Mouse (Mus musculus) limb, embryonic 14.5 days (tissue): Measurements from ENCODE around the gene Gm10961. TPM values are rescaled to one million over a fixed set of nuclear protein-coding genes. Genes with fewer than 3 reads are reported as not detected.

Source experiments
- ATAC-seq: fragments of 200-750 bp; cut with Nextera tagmentation; 2 replicates; pipeline ENCODE4 v1.8.0; 2017; ENCODE audit warnings: low read depth, moderate number of reproducible peaks, moderate TSS enrichment; ENCODE audit not compliant: low FRiP score
- DNase-seq: peaks from one replicate; pipeline ENCODE4 v3.0.0-alpha.2; 2015; ENCODE audit warnings: low spot score
- H3K27ac ChIP-seq: fragments of 300-500 bp; sonication (generic); replicated peaks from 2 replicates; pipeline ENCODE4 v1.5.1; 2014; ENCODE audit warnings: low read depth, mild to moderate bottlenecking, low read length, moderate library complexity, mixed read lengths
- H3K27me3 ChIP-seq: fragments of 300-500 bp; sonication (generic); 2 replicates; pipeline ENCODE4 v1.6.1; 2014; ENCODE audit warnings: low read length, mixed read lengths; ENCODE audit not compliant: control insufficient read depth, insufficient read depth
- H3K36me3 ChIP-seq: fragments of 300-500 bp; sonication (generic); 2 replicates; pipeline ENCODE4 v1.6.1; 2014; ENCODE audit warnings: mild to moderate bottlenecking, low read length, moderate library complexity, mixed read lengths; ENCODE audit not compliant: control insufficient read depth, insufficient read depth
- H3K4me1 ChIP-seq: fragments of 300-500 bp; sonication (generic); 2 replicates; pipeline ENCODE4 v1.6.1; 2014; ENCODE audit warnings: antibody characterized with exemption, low read length, mixed read lengths; ENCODE audit not compliant: control insufficient read depth, insufficient read depth
- H3K4me2 ChIP-seq: fragments of 300-500 bp; sonication (generic); replicated peaks from 2 replicates; pipeline ENCODE4 v1.6.1; 2014; ENCODE audit warnings: low read depth, mild to moderate bottlenecking, low read length, moderate library complexity; ENCODE audit not compliant: severe bottlenecking
- H3K4me3 ChIP-seq: fragments of 300-500 bp; sonication (generic); replicated peaks from 2 replicates; pipeline ENCODE4 v1.5.1; 2014; ENCODE audit warnings: low read length
- H3K9ac ChIP-seq: fragments of 300-500 bp; sonication (generic); 2 replicates; pipeline ENCODE4 v1.6.1; 2014; ENCODE audit warnings: mild to moderate bottlenecking, low read depth, low read length, moderate library complexity; ENCODE audit not compliant: severe bottlenecking
- H3K9me3 ChIP-seq: fragments of 300-500 bp; sonication (generic); 2 replicates; pipeline ENCODE4 v1.6.1; 2016; ENCODE audit warnings: low read length; ENCODE audit not compliant: control insufficient read depth
- POLR2A ChIP-seq: fragments of 200-500 bp; IDR thresholded peaks from 2 replicates; pipeline ENCODE4 v1.8.0; 2012; ENCODE audit warnings: inconsistent platforms, mild to moderate bottlenecking, moderate library complexity, borderline replicate concordance; ENCODE audit not compliant: insufficient read depth, insufficient read length; ENCODE audit errors: extremely low read depth
- WGBS: fragments of 180-500 bp; shearing (Covaris S2); extraction: QIAGEN DNeasy Blood & Tissue Kit; methylation state at CpG from one replicate; pipeline ENCODE4 v1.1.7; 2014; 5-methylcytosine and 5-hydroxymethylcytosine counted together
- polyA plus RNA-seq, 2 experiments: library from polyadenylated mRNA; depleted of rRNA in 1 of 2; stranded (reverse) in 1 of 2; unstranded in 1 of 2; fragments of >200 nt; fragmentation: Nextera tagmentation in 1 of 2; extraction: Ambion mirVana in 1 of 2; gene quantifications; 2 replicates each; pipeline versions ENCODE4 v1.2.1 to v1.2.3; 2012 to 2014

The Gm10961 gene
- polyA plus RNA-seq, 2 experiments = not detected

DNA sequence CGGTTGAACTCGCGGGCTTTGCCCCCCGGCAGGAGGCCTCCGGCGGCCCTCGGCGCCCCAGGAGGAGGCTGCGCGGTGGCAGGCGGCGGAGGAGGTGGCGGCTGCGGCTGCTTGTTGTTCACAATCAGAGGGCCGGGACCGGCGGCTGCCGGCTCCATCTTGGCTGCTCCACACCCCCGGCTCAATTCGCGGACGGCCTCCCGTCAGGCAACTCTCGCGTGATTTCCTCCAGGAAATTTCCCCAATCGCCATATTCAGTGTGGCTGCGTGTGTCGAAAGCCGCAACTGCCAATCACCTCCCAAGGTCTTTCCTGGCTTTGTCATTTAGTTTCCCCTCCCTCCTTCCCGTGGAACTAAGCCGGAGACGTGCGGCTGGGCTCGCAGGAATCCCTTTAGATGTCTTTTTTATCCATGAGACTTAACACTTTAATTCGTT is 419 bp downstream of the Gm10961 start, which contains the start of gene Strip1:
TSS of gene Strip1 (minus strand) at position 172 of the 436 bp plus-strand sequence.
- under 1% methylated on average over 27 of the region's 35 CpGs for WGBS
- H3K36me3 ChIP-seq = peaks cover 30% of the 10 kb centered on the region
- peak within 1 kb of the TSS; percentile 99 for H3K4me3 ChIP-seq
- ATAC-seq (peak; percentile 99), DNase-seq (peak; percentile 97)
- peaks cover 7% of the 10 kb centered on the region for H3K4me1 ChIP-seq
- TF ChIP-seq POLR2A = peak; percentile 82; the same call in 1 of the 2 replicates
- no peaks in the 10 kb centered on the region for H3K9me3 ChIP-seq
- H3K9ac ChIP-seq = peak within 1 kb of the TSS; percentile 96
- H3K4me2 ChIP-seq = peak within 1 kb of the TSS; percentile 68
- peak within 1 kb of the TSS; percentile 83 for H3K27ac ChIP-seq
- no peaks in the 10 kb centered on the region for H3K27me3 ChIP-seq

GRCm38 (mm10) chr3:107632786-107633185 is 1.7 kb downstream of the Gm10961 start:
- Histone ChIP-seq H3K9me3 (no peaks in the 10 kb centered on the region), H3K4me3 (no peak overlapping the region), H3K27ac (no peak overlapping the region), H3K36me3 (peaks cover 17% of the 10 kb centered on the region), H3K27me3 (no peaks in the 10 kb centered on the region), H3K4me2 (no peak overlapping the region), H3K9ac (no peak overlapping the region), H3K4me1 (peaks cover 7% of the 10 kb centered on the region)
- TF ChIP-seq POLR2A = no peak
- ATAC-seq = no peak
- WGBS = 74% methylated on average over 4 of the region's 4 CpGs
- DNase-seq = no peak

- 88% methylated on average over 9 of the region's 9 CpGs for WGBS
- H3K4me3 ChIP-seq = no peak overlapping the region
- no peak for TF ChIP-seq POLR2A
- H3K36me3 ChIP-seq = peaks cover 6% of the 10 kb centered on the region; the same call in 1 of the 2 replicates
- H3K4me1 ChIP-seq = peaks cover 7% of the 10 kb centered on the region
- no peak for DNase-seq
- no peak overlapping the region for H3K27ac ChIP-seq
- no peaks in the 10 kb centered on the region for H3K9me3 ChIP-seq
- H3K9ac ChIP-seq = no peak overlapping the region
- ATAC-seq = no peak
- H3K4me2 ChIP-seq = no peak overlapping the region
- H3K27me3 ChIP-seq = no peaks in the 10 kb centered on the region
These were observed 2.8 kb downstream of the Gm10961 start for GRCm38 (mm10) chr3:107633906-107634305.

DNA sequence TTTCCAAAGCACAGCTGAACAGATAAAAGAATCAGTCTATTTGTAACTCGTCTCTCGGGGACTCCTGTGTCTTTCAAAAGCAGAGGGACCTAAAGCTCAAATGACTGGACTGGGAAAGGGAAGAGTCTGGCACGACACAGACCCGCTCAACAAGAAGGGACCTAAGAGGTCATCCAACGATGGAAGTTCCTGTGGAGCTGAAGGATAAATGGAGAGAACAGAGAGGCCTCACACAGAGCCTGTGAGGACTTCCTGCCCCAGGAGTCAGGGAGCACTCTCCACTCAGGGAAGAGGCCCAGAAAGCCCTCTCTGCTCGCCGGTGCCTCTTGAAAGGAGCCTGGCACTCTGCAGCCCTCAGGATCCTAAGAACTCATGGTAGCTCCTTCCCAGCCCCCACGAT is 4.7 kb downstream of the Gm10961 start:
- no peak for TF ChIP-seq POLR2A
- Histone ChIP-seq H3K9me3 (no peaks in the 10 kb centered on the region), H3K36me3 (no peaks in the 10 kb centered on the region), H3K27ac (no peak overlapping the region), H3K27me3 (no peaks in the 10 kb centered on the region), H3K4me3 (no peak overlapping the region), H3K4me1 (0 out of 2 replicates have a peak, but pooled peaks cover 2% of the 10 kb centered on the region), H3K9ac (no peak overlapping the region), H3K4me2 (no peak overlapping the region)
- ATAC-seq (no peak), DNase-seq (no peak)
- WGBS = 56% methylated on average over 8 of the region's 8 CpGs

DNA sequence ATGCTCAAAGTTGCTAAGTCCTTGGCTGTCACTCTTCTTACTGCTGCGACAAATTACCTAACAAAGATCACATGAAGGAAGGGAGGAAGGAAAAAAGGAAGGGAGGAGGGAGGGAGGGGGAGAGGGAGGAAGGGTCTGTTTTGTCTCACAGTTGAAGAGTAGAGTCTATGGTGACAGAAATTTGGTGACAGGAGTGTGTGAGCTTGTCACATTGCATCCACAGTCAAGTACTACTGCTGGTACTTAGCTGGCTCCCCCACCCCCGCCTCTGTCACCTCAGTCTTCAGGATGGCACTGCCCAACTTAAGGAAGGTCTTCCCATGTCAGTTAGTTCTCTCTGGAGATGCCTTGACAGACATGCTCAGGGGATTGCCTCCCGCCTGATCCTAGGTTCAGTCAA is 5.1 kb downstream of the Gm10961 start:
- H3K4me2 ChIP-seq = no peak overlapping the region
- DNase-seq (no peak), ATAC-seq (no peak)
- no peaks in the 10 kb centered on the region for H3K27me3 ChIP-seq
- no peak overlapping the region for H3K4me3 ChIP-seq
- WGBS = 82% methylated on average over 3 of the region's 3 CpGs
- H3K27ac ChIP-seq = no peak overlapping the region
- H3K4me1 ChIP-seq = 0 out of 2 replicates have a peak, but pooled peaks cover 2% of the 10 kb centered on the region
- H3K9ac ChIP-seq = no peak overlapping the region
- TF ChIP-seq POLR2A = no peak
- no peaks in the 10 kb centered on the region for H3K9me3 ChIP-seq
- H3K36me3 ChIP-seq = no peaks in the 10 kb centered on the region
